Mouse (Mus musculus): ENCODE measurements at regions not wholly inside any gene's neighbourhood (a gene's known extent, or its start where the extent isn't known, plus 50 kb on each side); places are given as distances from the start of the nearest gene placed in this dataset.

- Histone ChIP-seq H3K9me3 (no peaks in the 10 kb centered on the region), H3K9ac (no peak overlapping the region), H3K27me3 (no peaks in the 10 kb centered on the region), H3K36me3 (no peaks in the 10 kb centered on the region), H3K4me3 (no peak overlapping the region), H3K27ac (no peak overlapping the region), H3K4me1 (no peaks in the 10 kb centered on the region), H3K4me2 (no peak overlapping the region)
- 64% methylated on average over 5 of the region's 5 CpGs for WGBS
- no peak for ATAC-seq (ENCODE audit: insufficient number of reproducible peaks, insufficient read depth, low FRiP score, low TSS enrichment, low read depth)
Measured at GRCm38 (mm10) chr8:27981769-27982168, 534.3 kb downstream of the Poteg start.

GRCm38 (mm10) chr8:28012849-28013248, 565.4 kb downstream of the Poteg start:
- H3K9me3 ChIP-seq = no peaks in the 10 kb centered on the region
- WGBS = 67% methylated on average over 4 of the region's 4 CpGs
- ATAC-seq (ENCODE audit: insufficient number of reproducible peaks, insufficient read depth, low FRiP score, low TSS enrichment, low read depth) = no peak

More at GRCm38 (mm10) chr8:28012849-28013248, 565.4 kb downstream of the Poteg start:
- Histone ChIP-seq H3K36me3 (no peaks in the 10 kb centered on the region), H3K4me2 (no peak overlapping the region), H3K4me3 (no peak overlapping the region), H3K27me3 (no peaks in the 10 kb centered on the region), H3K27ac (no peak overlapping the region), H3K4me1 (no peaks in the 10 kb centered on the region), H3K9ac (no peak overlapping the region)
